Mouse (Mus musculus) heart, embryonic 14.5 days (tissue): ENCODE data around the gene Snx29. TPM values are rescaled to one million over a fixed set of nuclear protein-coding genes. Genes with fewer than 3 reads are reported as not detected.

Experiments
- ATAC-seq: fragments of 200-750 bp; cut with Nextera tagmentation; 2 replicates; pipeline ENCODE4 v1.8.0; 2017; ENCODE audit warnings: low read depth, moderate TSS enrichment; ENCODE audit not compliant: insufficient number of reproducible peaks, insufficient read depth, low FRiP score
- H3K27ac ChIP-seq, 2 experiments: fragments of 200-500 bp in 1 of 2; fragments of 300-500 bp in 1 of 2; sonication (generic) in 1 of 2; replicated peaks in 1 of 2; 2 replicates each; pipeline ENCODE4 v1.5.1; 2012 to 2014; ENCODE audit warnings: low read depth in 2 of 2, low read length in 2 of 2, control low read depth in 1 of 2, mild to moderate bottlenecking in 1 of 2, mixed read lengths in 1 of 2; ENCODE audit not compliant: control insufficient read depth in 1 of 2, insufficient read depth in 1 of 2
- H3K27me3 ChIP-seq: fragments of 300-500 bp; sonication (generic); 2 replicates; pipeline ENCODE4 v1.6.1; 2014; ENCODE audit warnings: mild to moderate bottlenecking, low read length, control low read depth; ENCODE audit not compliant: control insufficient read depth, insufficient read depth
- H3K36me3 ChIP-seq: fragments of 300-500 bp; sonication (generic); 2 replicates; pipeline ENCODE4 v1.6.1; 2014; ENCODE audit warnings: mild to moderate bottlenecking, control low read depth, low read length, mixed read lengths; ENCODE audit not compliant: control insufficient read depth, insufficient read depth
- H3K4me1 ChIP-seq, 2 experiments: fragments of 200-500 bp in 1 of 2; fragments of 300-500 bp in 1 of 2; sonication (generic) in 1 of 2; 2 replicates each; pipeline ENCODE4 v1.6.1; 2012 to 2014; ENCODE audit warnings: low read length in 2 of 2, control low read depth in 1 of 2, mixed read lengths in 1 of 2; ENCODE audit not compliant: control insufficient read depth in 2 of 2, insufficient read depth in 2 of 2
- H3K4me2 ChIP-seq: fragments of 300-500 bp; sonication (generic); 2 replicates; pipeline ENCODE4 v1.6.1; 2014; ENCODE audit warnings: mild to moderate bottlenecking, low read length
- H3K4me3 ChIP-seq, 2 experiments: fragments of 200-500 bp in 1 of 2; fragments of 300-500 bp in 1 of 2; sonication (generic) in 1 of 2; 2 replicates each; pipeline ENCODE4 v1.5.1; 2012 to 2014; ENCODE audit warnings: low read length in 2 of 2, mild to moderate bottlenecking in 2 of 2, control low read depth in 1 of 2, low read depth in 1 of 2, moderate library complexity in 1 of 2; ENCODE audit not compliant: control insufficient read depth in 1 of 2, insufficient read depth in 1 of 2
- H3K9ac ChIP-seq: fragments of 300-500 bp; sonication (generic); 2 replicates; pipeline ENCODE4 v1.6.1; 2014; ENCODE audit warnings: mild to moderate bottlenecking, low read length
- H3K9me3 ChIP-seq: fragments of 300-500 bp; sonication (generic); 2 replicates; pipeline ENCODE4 v1.6.1; 2016; ENCODE audit warnings: low read length, control low read depth; ENCODE audit not compliant: control insufficient read depth
- WGBS: fragments of 180-500 bp; shearing (Covaris S2); extraction: QIAGEN DNeasy Blood & Tissue Kit; methylation state at CpG from one replicate; pipeline ENCODE4 v1.1.7; 2014; 5-methylcytosine and 5-hydroxymethylcytosine counted together
- polyA plus RNA-seq: library from polyadenylated mRNA; unstranded; fragments of >200 nt; fragmentation: Nextera tagmentation; extraction: Ambion mirVana; gene quantifications from 2 replicates; pipeline ENCODE4 v1.2.1, GENCODE M21; 2014

Snx29 gene
- polyA plus RNA-seq, 1 experiment from 2014 or later = 7.7 TPM

- peaks cover 3 to 6% of the 10 kb centered on the region in 2 experiments; a peak in 2 of 4 replicates for H3K4me1 ChIP-seq
- no peaks in the 10 kb centered on the region for H3K36me3 ChIP-seq
- WGBS = 41% methylated on average over 7 of the region's 7 CpGs
- no peak overlapping the region for H3K4me3 ChIP-seq
- ATAC-seq = no peak
- peaks cover 8% of the 10 kb centered on the region; the same call in 1 of the 2 replicates for H3K9me3 ChIP-seq
- no peak overlapping the region for H3K9ac ChIP-seq
- H3K4me2 ChIP-seq = no peak overlapping the region
- no peak overlapping the region for H3K27ac ChIP-seq
- H3K27me3 ChIP-seq = no peaks in the 10 kb centered on the region
Observed at GRCm38 (mm10) chr16:11795758-11796460, 473.2 kb downstream of the Snx29 start.

- Histone ChIP-seq H3K4me2 (no peak overlapping the region), H3K27me3 (no peaks in the 10 kb centered on the region), H3K9me3 (no peaks in the 10 kb centered on the region), H3K27ac (no peak overlapping the region), H3K4me1 (no peaks in the 10 kb centered on the region), H3K4me3 (no peak overlapping the region), H3K36me3 (peaks cover 21% of the 10 kb centered on the region), H3K9ac (no peak overlapping the region)
- 81% methylated on average over 7 of the region's 7 CpGs for WGBS
- 0 out of 2 replicates have a peak, but pooled peaks have one; percentile 3 for ATAC-seq
Observed at GRCm38 (mm10) chr16:11801960-11802539, 479.3 kb downstream of the Snx29 start.

Other genes starting within 250 kb of the Snx29 start
- gene Txndc11, start 188.3 kb upstream of the Snx29 start, polyA plus RNA-seq = 31.9 and 33.8 TPM in 2 replicates
- 70.6 and 72.1 TPM in 2 replicates for gene Zc3h7a, start 146.5 kb upstream of the Snx29 start, polyA plus RNA-seq
- 119 and 124 TPM in 2 replicates for gene Rsl1d1, start 119.6 kb upstream of the Snx29 start, polyA plus RNA-seq
- gene Gspt1, start 68.6 kb upstream of the Snx29 start, polyA plus RNA-seq = 56.6 and 58.1 TPM in 2 replicates
- gene Tnfrsf17, start 9.1 kb upstream of the Snx29 start, polyA plus RNA-seq = not detected in 2 replicates